Mouse (Mus musculus) gastrocnemius, adult 18-20 months (tissue): ENCODE measurements around the gene Sh3bgrl2. TPM values are rescaled to one million over a fixed set of nuclear protein-coding genes. Genes with fewer than 3 reads are reported as not detected.
"Not testable (repeated sequence)": the region's sequence is repeated elsewhere in the genome, so short reads cannot be mapped to it uniquely, and the experiment has no call there.

Source experiments
- DNase-seq: peaks from one replicate; pipeline ENCODE4 v3.0.0; 2021; ENCODE audit warnings: low spot score
- long read RNA-seq, 2 experiments: library from polyadenylated mRNA; stranded (forward); transcript quantifications; one replicate each; pipeline ENCODE4 v2.0.0; 2021
- total RNA-seq, 2 experiments: library from RNA; stranded (reverse); gene quantifications; 2 replicates each; pipeline ENCODE4 v1.2.3; 2021

Sh3bgrl2 gene
- under 1 TPM; 0.53 to 0.95 TPM for total RNA-seq
- long read RNA-seq, experiment 1: 0 reads
- long read RNA-seq, experiment 2: 0 reads

DNA sequence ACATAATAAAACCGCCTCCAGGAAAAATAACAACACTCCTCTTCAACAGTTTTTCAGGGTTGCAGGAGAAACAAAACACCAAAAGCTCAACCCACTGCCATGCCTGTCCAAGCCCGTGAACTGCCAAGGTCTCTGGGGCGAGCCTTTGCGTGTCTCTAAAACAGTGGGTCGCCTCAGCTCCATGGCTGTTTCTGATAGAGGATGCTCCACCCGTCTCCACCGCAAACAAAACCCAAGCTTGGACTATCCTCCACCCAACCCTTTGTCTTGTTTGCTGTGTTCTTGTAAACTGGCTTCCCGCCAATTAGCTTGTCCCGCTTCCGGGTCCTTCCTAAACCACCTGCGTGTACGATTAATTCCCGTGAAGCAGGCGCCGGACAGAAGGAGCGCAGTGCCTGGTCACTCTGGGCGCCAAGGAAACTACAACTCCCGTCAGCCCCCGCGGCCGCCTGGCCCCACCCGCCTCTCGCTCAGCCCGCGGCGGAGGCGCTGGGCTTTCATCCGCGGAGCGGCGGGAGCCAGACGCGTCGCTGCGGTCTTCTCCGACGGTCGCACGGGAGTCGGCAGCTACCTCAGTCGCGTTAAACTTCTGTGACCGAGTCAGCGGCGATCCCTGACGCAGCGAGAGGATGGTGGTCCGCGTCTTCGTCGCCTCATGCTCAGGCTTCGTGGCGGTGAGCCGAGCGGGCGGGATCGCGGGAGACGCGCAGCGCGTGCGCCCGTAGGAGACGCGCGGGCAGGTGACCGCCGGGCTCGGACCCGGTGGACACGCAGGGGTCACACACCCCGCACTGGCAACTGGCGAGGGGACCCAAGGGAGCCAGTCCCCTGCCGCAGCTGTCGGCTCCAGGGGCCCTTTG is at the start of gene Sh3bgrl2:
TSS of gene Sh3bgrl2 (plus strand) at position 498 of the 860 bp plus-strand sequence.
- DNase-seq: peak; percentile 57

- not testable (repeated sequence) for DNase-seq
Measured at GRCm38 (mm10) chr9:83519081-83519480, 29.0 kb upstream of the Sh3bgrl2 start.

DNA sequence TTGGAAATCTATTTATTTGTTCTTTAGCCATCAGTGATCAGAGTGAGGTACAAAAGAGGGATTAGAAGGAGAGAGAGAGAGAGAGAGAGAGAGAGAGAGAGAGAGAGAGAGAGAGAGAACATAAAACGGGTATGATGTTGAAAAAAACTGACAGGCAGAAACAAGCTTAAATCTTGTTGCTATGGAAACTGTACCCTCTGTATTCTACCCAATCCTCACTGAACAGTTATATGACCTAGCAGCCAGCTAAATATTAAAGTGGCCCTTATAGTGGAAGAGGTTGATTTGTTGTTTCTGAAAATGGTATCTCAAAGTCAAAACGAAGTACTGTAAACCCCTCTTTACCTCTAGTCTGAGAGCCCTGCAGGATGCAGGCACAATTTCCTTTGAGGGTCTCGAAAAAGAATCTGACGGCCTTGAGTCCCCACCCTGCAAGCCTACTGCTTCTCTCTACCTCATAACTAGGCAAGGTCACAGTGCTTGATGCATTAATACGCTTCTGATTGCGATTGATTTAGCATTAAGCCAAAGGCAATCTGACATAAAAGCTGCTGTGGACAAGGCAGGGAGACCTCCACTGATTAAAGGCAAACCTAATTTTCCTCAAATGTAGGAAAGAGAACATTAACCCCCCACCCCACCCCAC is 28.5 kb upstream of the Sh3bgrl2 start:
- DNase-seq: no peak

DNA sequence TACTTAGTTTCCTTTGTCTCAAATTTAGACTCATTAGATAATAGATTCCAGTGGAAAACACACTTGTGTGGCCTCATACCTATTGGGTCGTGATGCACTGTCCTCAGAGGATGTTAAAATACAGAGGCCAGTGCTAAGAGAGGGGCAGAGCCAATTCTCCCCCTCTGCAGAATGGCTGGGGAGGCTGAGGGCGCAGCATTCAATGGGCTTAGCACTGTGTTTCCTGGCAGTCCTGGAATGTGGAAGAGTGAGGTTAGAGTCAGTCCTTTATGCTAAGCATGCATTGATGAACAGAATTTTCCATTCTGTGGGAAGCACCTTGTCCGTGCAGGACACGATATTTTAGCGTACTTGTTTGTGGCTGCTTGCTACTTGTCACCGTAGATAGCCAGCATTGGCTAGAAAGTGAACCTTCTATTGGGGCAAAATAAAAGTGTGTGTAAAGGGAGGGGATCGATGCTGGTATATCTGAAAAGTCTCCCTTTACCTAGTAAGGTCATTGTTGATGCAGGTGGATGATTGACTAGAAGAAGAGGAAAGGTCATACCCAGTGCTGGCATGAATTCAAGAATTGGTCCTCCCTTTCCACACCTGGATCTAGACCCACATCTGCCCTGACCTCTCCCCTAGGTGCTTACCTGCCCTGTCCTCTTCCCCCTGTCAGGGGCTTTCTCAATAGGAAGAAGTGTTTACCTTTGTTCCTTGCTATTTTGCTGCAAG is 20.6 kb upstream of the Sh3bgrl2 start:
- no peak for DNase-seq

DNA sequence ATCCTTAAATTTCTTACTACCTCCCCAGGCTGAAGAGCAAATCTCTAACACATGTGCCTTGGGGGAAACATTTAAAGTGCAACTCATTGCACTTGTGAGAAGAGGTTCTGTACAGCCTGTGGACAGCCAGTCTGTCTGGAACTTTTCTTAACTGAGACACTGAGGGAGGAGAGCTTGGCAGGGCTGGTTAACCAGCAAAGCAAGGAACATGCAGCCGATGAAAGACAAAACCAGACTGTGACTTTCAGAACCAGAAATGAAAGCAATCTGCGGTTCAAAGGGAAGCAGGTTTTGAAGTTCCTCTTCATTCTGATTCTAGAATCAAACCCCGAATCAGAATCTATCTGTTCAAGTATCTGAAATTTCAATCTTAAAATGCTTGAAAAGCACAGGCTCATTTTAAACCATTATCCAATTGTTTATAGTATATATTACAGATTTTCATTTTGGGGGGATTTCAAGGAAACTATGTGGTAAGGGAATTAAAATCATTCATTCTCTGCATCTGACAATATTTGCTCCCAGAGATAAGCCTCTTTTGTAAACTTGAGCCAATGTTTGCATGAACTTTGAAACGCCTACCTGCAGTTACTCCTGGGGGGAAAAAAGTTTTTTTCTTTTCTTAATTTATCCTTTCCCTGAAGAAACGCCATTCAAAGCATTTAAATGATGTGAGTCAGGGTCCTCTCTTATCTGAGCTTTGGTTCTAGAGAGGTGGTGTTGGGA is 14.9 kb upstream of the Sh3bgrl2 start:
- DNase-seq: no peak

DNA sequence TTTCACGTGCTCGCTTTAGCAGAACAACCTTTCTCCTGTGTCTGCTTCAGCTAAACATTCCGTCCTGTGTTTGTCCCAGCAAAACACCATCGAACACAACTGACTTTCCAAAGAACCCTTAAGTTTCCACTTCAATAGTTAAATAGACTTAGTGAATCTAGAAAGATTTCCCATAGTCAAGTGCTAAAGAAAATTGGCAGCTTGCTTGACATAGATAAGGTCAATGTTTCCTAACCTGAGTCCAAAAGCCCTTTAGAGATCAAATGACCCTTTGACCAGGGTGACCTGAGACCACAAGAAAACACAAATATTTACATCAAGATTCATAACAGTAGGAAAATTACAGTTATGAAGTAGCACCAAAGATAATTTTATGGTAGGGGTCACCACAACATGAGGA is 11.2 kb upstream of the Sh3bgrl2 start:
- DNase-seq: no peak

GRCm38 (mm10) chr9:83537510-83537909 is 10.6 kb upstream of the Sh3bgrl2 start:
- no peak for DNase-seq

GRCm38 (mm10) chr9:83537921-83538536 is 10.1 kb upstream of the Sh3bgrl2 start:
- no peak for DNase-seq

DNA sequence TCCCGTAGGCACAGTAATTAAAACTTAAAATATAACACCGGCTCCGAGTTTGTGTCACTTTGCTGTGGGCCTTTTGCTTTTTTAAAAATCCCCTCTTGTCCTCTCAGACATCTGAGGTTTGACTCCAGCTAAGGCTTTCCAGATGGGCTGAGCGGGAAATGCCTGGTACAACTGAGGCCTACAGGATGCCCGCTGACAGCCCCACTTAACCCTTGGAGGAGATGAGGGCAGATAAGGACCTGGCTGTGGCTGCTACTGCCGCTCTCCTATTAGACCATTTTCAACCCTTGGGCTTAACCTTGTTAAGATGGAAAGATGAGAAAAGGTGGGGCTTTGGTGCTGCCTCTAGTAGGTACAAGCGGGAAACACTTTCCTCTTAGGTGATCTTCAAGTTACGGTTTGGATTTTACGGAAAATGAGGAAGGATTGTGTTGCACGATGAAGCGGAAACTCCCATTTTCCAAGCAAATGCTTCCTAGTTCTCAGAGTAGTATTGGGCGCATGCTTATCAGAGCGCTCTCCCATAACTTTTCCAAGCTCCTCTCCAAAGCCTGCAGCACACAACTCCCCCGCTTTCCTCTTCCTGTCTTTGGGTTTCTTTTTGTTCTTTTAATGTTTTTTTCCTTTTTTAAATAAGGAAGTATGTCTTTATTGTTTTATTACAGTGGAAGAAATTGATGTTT is 8.2 kb upstream of the Sh3bgrl2 start:
- DNase-seq: no peak

DNA sequence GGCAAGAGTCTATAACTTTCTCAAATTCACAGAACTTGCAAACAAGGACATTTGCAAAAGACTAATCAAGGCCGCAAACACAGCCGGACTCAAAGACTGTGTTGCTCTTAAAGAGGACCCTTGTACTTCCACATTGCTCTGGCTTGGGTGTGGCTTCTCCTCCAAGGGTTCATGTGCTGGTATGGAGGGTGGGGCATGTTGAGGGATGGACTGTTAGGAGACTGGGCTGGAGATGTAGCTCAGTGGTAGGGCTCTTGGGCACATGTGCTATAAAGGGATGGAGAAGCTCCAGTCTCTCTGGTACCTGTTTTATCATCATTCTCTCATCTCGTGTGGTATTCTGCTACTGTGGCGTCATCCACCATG is 7.7 kb upstream of the Sh3bgrl2 start:
- DNase-seq: no peak

DNA sequence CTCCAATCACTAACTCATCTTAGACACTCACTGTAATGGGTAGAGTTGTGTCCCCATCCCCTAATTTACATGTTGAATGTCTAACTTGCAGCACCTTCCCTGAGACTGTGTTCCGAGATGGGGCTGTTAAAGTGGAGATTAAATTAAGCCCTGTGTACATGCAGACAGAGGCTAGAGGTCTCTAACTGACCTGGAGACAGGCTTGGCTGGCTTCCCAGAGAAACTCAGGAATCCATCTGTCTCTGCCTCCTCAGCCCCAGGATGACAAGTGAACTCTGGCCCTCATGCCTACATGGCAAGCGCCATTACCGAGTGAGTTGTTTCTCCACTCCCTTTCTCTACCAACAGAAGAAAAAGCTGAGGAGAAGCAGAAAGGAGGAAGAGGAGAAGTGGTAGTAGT is 7.2 kb upstream of the Sh3bgrl2 start:
- no peak for DNase-seq

GRCm38 (mm10) chr9:83545240-83545639 is 2.9 kb upstream of the Sh3bgrl2 start:
- no peak for DNase-seq

GRCm38 (mm10) chr9:83546316-83546715 is 1.8 kb upstream of the Sh3bgrl2 start:
- no peak for DNase-seq

GRCm38 (mm10) chr9:83547229-83547628 is 898 bp upstream of the Sh3bgrl2 start:
- DNase-seq: no peak

DNA sequence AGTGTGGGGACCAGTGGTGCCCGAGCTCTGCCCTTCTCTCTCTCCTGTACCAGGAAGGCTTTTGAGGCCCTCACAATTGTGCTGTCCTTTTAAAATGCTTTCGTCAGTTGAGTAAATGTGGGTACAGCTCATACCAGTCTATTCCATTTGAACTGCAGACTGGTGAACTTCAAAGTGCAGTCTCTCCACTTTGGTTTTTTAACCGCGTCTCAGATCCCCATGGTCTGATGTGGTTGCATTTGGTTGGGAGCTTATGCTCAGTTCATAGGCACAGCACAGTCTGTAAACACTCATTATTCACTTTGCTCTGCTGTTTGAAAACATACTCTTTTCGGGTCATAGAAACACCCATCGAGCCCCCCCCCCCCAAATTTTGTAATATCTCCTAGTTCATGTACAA is 1.7 kb downstream of the Sh3bgrl2 start:
- DNase-seq: no peak

- no peak for DNase-seq
Measured at GRCm38 (mm10) chr9:83551116-83551515, 3.0 kb downstream of the Sh3bgrl2 start.

GRCm38 (mm10) chr9:83551632-83552031 is 3.5 kb downstream of the Sh3bgrl2 start:
- no peak for DNase-seq

GRCm38 (mm10) chr9:83555580-83555979 is 7.5 kb downstream of the Sh3bgrl2 start:
- DNase-seq: no peak

DNA sequence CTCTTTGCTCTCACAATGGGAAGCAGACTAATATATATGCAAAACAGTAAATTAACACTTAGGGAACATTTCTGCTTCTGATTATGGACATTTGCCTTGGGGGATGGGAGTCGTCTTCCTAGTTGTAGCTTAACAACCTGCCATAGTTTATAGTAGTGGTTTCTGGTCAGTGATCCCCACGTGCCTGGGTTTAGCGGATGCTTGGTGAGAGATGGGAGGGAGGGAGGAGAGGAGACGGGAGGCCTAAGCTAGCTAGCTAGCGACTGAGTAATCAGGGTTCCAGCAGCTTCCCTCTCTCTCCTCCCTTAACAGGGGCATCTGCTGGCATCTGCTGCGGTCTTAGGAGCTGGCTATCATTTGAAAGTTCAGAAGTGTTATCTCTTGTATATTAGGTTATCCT is 8.1 kb downstream of the Sh3bgrl2 start:
- DNase-seq: no peak
